Mouse (Mus musculus) ovary, postnatal 10 days (tissue): ENCODE data around the gene Anxa2.

ENCODE experiments used
- DNase-seq: peaks from one replicate; pipeline ENCODE4 v3.0.0; 2022; ENCODE audit warnings: low spot score

The Anxa2 gene

GRCm38 (mm10) chr9:69459876-69460275, 6.5 kb downstream of the Anxa2 start:
- no peak for DNase-seq

- no peak for DNase-seq
Observed at GRCm38 (mm10) chr9:69463046-69463445, 9.6 kb downstream of the Anxa2 start.

- no peak for DNase-seq
Observed at GRCm38 (mm10) chr9:69464109-69464756, 10.8 kb downstream of the Anxa2 start.

- no peak for DNase-seq
Observed at GRCm38 (mm10) chr9:69466098-69466497, 12.7 kb downstream of the Anxa2 start.

- DNase-seq = no peak
Observed at GRCm38 (mm10) chr9:69467310-69467939, 14.0 kb downstream of the Anxa2 start.

GRCm38 (mm10) chr9:69468991-69469390, 15.6 kb downstream of the Anxa2 start:
- no peak for DNase-seq

GRCm38 (mm10) chr9:69470362-69470761, 16.9 kb downstream of the Anxa2 start:
- DNase-seq = no peak

GRCm38 (mm10) chr9:69470921-69471320, 17.5 kb downstream of the Anxa2 start:
- DNase-seq = no peak

- no peak for DNase-seq
Observed at GRCm38 (mm10) chr9:69472724-69473123, 19.3 kb downstream of the Anxa2 start.

GRCm38 (mm10) chr9:69475873-69476272, 22.5 kb downstream of the Anxa2 start:
- DNase-seq = no peak

- DNase-seq = no peak
Observed at GRCm38 (mm10) chr9:69477195-69477823, 23.9 kb downstream of the Anxa2 start.

- DNase-seq = no peak
Observed at GRCm38 (mm10) chr9:69477824-69478222, 24.4 kb downstream of the Anxa2 start.

GRCm38 (mm10) chr9:69480344-69480743, 26.9 kb downstream of the Anxa2 start:
- DNase-seq = peak; percentile 66

GRCm38 (mm10) chr9:69483811-69484210, 30.4 kb downstream of the Anxa2 start:
- no peak for DNase-seq

GRCm38 (mm10) chr9:69486140-69486539, 32.7 kb downstream of the Anxa2 start:
- no peak for DNase-seq

GRCm38 (mm10) chr9:69488510-69488909, 35.1 kb downstream of the Anxa2 start:
- no peak for DNase-seq

- no peak for DNase-seq
Observed at GRCm38 (mm10) chr9:69488972-69489371, 35.6 kb downstream of the Anxa2 start.

- no peak for DNase-seq
Observed at GRCm38 (mm10) chr9:69492809-69493208, 39.4 kb downstream of the Anxa2 start.

GRCm38 (mm10) chr9:69502504-69502903, 49.1 kb downstream of the Anxa2 start:
- peak; percentile 39 for DNase-seq

- no peak for DNase-seq
Observed at GRCm38 (mm10) chr9:69505611-69506010, 52.2 kb downstream of the Anxa2 start.

GRCm38 (mm10) chr9:69507206-69507605, 53.8 kb downstream of the Anxa2 start:
- no peak for DNase-seq

GRCm38 (mm10) chr9:69508016-69508415, 54.6 kb downstream of the Anxa2 start:
- DNase-seq = no peak

GRCm38 (mm10) chr9:69511881-69512590, 58.6 kb downstream of the Anxa2 start:
- DNase-seq = no peak
